Mouse (Mus musculus) spleen, embryonic (tissue): ENCODE results near the gene Smarca2.

ENCODE experiments used
- CTCF ChIA-PET: fragments of 350-600 bp; sonication (Branson Sonifier 250); formaldehyde crosslinking; loops from one replicate; lab custom pipeline; 2022; lab: Charles Lee

Smarca2 gene

GRCm38 (mm10) chr19:26772051-26772583 lies 167.3 kb downstream of the Smarca2 start:
- CTCF ChIA-PET, result no interaction called here

GRCm38 (mm10) chr19:26776066-26777025 lies 171.5 kb downstream of the Smarca2 start:
- CTCF ChIA-PET, result no interaction called here

GRCm38 (mm10) chr19:26778199-26778598 lies 173.3 kb downstream of the Smarca2 start:
- CTCF ChIA-PET, result no interaction called here

- CTCF ChIA-PET, result interaction anchor here (0.7 kb wide), 1 partner anchor 57 kb away, joined by 6 read pairs; no protein-coding TSS in a partner anchor
These were observed 176.4 kb downstream of the Smarca2 start for GRCm38 (mm10) chr19:26781209-26781608.

GRCm38 (mm10) chr19:26788446-26788845 lies 183.6 kb downstream of the Smarca2 start:
- CTCF ChIA-PET, result interaction anchor here (0.7 kb wide), 1 partner anchor 217 kb away, joined by 5 read pairs; no protein-coding TSS in a partner anchor

- CTCF ChIA-PET, result interaction anchor here (0.6 kb wide), 1 partner anchor 629 kb away, joined by 3 read pairs; no protein-coding TSS in a partner anchor
These were observed 185.8 kb downstream of the Smarca2 start for GRCm38 (mm10) chr19:26790386-26791346.

GRCm38 (mm10) chr19:26794315-26794714 lies 189.5 kb downstream of the Smarca2 start:
- CTCF ChIA-PET, result no interaction called here

- CTCF ChIA-PET, result no interaction called here
These were observed 191.2 kb downstream of the Smarca2 start for GRCm38 (mm10) chr19:26796006-26796405.

GRCm38 (mm10) chr19:26804401-26804800 lies 199.6 kb downstream of the Smarca2 start:
- CTCF ChIA-PET, result no interaction called here

- CTCF ChIA-PET, result no interaction called here
These were observed 209.8 kb downstream of the Smarca2 start for GRCm38 (mm10) chr19:26814629-26815028.

- CTCF ChIA-PET, result no interaction called here
These were observed 213.1 kb downstream of the Smarca2 start for GRCm38 (mm10) chr19:26817901-26818300.
